Mouse (Mus musculus) inflammation-experienced regulatory T-cells, adult 6 months (primary cell): ENCODE measurements around the gene 1700030K09Rik. TPM values are rescaled to one million over a fixed set of nuclear protein-coding genes. Genes with fewer than 3 reads are reported as not detected.

Experiments used
- ATAC-seq: one replicate; pipeline ENCODE4 v1.8.0; 2017
- polyA plus RNA-seq, 3 experiments: library from polyadenylated mRNA; unstranded; fragments of 100-300 nt; shearing (Covaris generic); gene quantifications; one replicate each; pipeline ENCODE4 v1.2.1; 2017

Gene 1700030K09Rik
- polyA plus RNA-seq, 3 experiments from 2014 or later = 4.3 to 7.1 (median 6.4) TPM

GRCm38 (mm10) chr8:72459881-72460533 lies 16.3 kb downstream of the 1700030K09Rik start:
- ATAC-seq = no peak

- ATAC-seq = no peak
Measured at GRCm38 (mm10) chr8:72464211-72464610, 20.5 kb downstream of the 1700030K09Rik start.

- ATAC-seq = no peak
Measured at GRCm38 (mm10) chr8:72469243-72469642, 25.6 kb downstream of the 1700030K09Rik start.

GRCm38 (mm10) chr8:72469984-72470383 lies 26.3 kb downstream of the 1700030K09Rik start:
- ATAC-seq = no peak

- no peak for ATAC-seq
Measured at GRCm38 (mm10) chr8:72470684-72471083, 27.0 kb downstream of the 1700030K09Rik start.

GRCm38 (mm10) chr8:72474826-72475546 lies 31.3 kb downstream of the 1700030K09Rik start, which contains the start of gene Cherp:
Gene Cherp (minus strand): TSS chr8:72475226.
- ATAC-seq = peak; percentile 97

- no peak for ATAC-seq
Measured at GRCm38 (mm10) chr8:72485456-72486199, 41.9 kb downstream of the 1700030K09Rik start.

GRCm38 (mm10) chr8:72487014-72487413 lies 43.3 kb downstream of the 1700030K09Rik start:
- ATAC-seq = no peak

GRCm38 (mm10) chr8:72491017-72491416 lies 47.3 kb downstream of the 1700030K09Rik start:
- ATAC-seq = no peak

- ATAC-seq = peak; percentile 30
Measured at GRCm38 (mm10) chr8:72491680-72492621, 48.3 kb downstream of the 1700030K09Rik start, which contains the start of gene Slc35e1. Gene Slc35e1 (minus strand): TSS chr8:72492614.

- peak; percentile 87 for ATAC-seq
Measured at GRCm38 (mm10) chr8:72492622-72493081, 49.0 kb downstream of the 1700030K09Rik start.

GRCm38 (mm10) chr8:72493381-72493780 lies 49.7 kb downstream of the 1700030K09Rik start:
- ATAC-seq = no peak

- no peak for ATAC-seq
Measured at GRCm38 (mm10) chr8:72495411-72496111, 51.9 kb downstream of the 1700030K09Rik start.

GRCm38 (mm10) chr8:72496217-72496616 lies 52.5 kb downstream of the 1700030K09Rik start:
- ATAC-seq = no peak

- ATAC-seq = no peak
Measured at GRCm38 (mm10) chr8:72497911-72498310, 54.2 kb downstream of the 1700030K09Rik start.

- ATAC-seq = no peak
Measured at GRCm38 (mm10) chr8:72498527-72498926, 54.8 kb downstream of the 1700030K09Rik start.

GRCm38 (mm10) chr8:72499521-72500284 lies 56.0 kb downstream of the 1700030K09Rik start:
- ATAC-seq = no peak

- no peak for ATAC-seq
Measured at GRCm38 (mm10) chr8:72500521-72500931, 56.8 kb downstream of the 1700030K09Rik start.

GRCm38 (mm10) chr8:72504137-72504536 lies 60.5 kb downstream of the 1700030K09Rik start:
- ATAC-seq = no peak

- ATAC-seq = no peak
Measured at GRCm38 (mm10) chr8:72504637-72505314, 61.1 kb downstream of the 1700030K09Rik start.
